Mouse (Mus musculus) right cerebral cortex, adult 18-20 months (tissue): ENCODE results near the gene Lrguk.
A peak's percentile ranks its signal among the peaks of the same experiment; 100 is the strongest.

Experiments used
- DNase-seq: peaks from one replicate; pipeline ENCODE4 v3.0.0; 2022; ENCODE audit warnings: mixed read lengths

Gene Lrguk

GRCm38 (mm10) chr6:34149066-34149465 is 119.8 kb downstream of the Lrguk start:
- no peak for DNase-seq

DNA sequence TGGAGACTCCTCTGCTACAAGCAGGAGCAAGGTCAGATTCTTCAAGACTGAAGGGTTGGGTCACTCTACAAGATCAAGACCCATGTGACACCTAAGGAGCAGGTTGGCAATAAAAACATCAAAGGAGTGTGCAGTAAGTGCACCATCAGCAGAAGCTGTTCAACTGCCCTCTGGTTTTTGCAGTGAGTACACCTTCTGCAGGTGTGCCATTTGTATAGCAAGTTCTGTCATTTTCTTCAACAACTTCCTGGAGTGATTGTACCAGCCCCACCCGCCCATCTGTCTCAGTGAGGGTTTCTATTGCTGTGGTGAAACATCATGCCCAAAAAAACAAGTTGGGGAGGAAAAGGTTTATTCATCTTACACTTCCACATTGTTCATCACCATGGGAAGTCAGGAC is 120.6 kb downstream of the Lrguk start:
- DNase-seq = no peak

- DNase-seq = no peak
Observed at GRCm38 (mm10) chr6:34153069-34154052, 124.1 kb downstream of the Lrguk start.

GRCm38 (mm10) chr6:34154202-34154601 is 125.0 kb downstream of the Lrguk start:
- peak; percentile 82 for DNase-seq

GRCm38 (mm10) chr6:34155137-34155804 is 126.0 kb downstream of the Lrguk start:
- no peak for DNase-seq

GRCm38 (mm10) chr6:34156057-34156456 is 126.8 kb downstream of the Lrguk start:
- no peak for DNase-seq

DNA sequence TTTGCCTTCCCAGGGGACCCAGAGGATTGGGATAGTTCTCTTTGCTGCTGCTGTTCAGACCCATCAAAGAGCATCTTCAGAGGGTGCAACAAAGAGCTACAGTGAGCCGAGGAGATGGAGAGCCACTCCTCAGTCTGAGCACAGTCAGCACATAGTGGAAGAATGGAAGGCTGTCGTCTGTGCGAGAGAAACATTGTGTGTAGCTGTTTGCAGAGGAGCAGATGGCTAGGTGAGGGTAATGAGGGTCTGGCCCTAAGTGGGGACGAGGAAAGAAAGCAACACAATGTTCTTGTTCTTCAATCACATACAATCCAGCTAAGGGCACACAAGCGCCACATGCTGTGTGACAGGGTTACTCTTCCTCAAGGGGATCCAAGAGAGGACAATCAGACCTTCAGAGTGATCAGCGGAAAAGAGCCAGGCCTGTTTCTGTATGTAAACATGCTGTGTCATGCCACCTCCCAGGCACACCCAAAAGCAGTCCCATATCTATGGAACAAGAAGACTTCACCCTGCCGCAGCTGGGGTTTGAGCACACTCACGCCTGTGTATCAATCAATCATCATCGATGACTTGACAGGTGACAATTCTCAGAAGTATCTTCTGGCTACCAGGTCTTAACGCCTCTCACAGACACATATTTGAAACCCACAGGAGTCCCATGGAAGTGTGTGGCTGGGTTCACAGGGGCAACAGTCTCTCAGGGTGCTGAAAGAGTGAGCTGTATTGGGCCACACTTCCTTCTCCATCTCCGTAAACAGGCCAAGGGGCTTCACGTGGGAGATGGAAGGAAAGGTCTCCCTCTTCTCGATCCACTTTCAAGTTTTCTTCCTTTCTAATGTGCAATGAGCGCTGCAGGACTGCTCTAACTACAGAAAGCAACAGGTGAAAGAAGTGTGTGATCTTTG is 127.8 kb downstream of the Lrguk start:
- no peak for DNase-seq

- no peak for DNase-seq
Observed at GRCm38 (mm10) chr6:34159998-34160815, 131.0 kb downstream of the Lrguk start.

DNA sequence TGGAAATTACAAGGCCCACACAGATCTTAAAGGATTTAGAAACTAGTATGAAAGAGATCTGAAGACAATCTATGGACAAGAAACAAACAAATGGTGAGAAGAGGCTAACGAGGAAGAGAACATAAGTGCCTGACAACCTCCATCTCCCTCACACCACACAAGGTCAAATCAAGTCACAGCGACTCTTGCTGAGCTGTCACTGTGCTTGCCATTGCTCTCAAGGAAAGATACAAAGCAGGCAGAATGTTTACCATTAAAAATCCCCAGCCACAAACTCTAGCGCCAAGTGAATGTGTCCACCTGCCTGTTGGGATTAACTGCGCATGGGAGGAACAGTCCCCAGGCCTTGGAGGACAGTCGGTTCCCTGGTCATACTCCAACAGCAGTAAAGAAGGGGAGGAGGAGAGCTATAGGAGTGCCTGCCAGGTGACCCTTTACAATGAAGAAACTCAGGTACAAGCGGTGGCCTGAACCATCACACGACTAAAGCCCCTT is 131.6 kb downstream of the Lrguk start:
- no peak for DNase-seq

GRCm38 (mm10) chr6:34161511-34161910 is 132.3 kb downstream of the Lrguk start:
- no peak for DNase-seq

- DNase-seq = no peak
Observed at GRCm38 (mm10) chr6:34162607-34163006, 133.4 kb downstream of the Lrguk start.

- no peak for DNase-seq
Observed at GRCm38 (mm10) chr6:34163014-34163413, 133.8 kb downstream of the Lrguk start.

- DNase-seq = no peak
Observed at GRCm38 (mm10) chr6:34168834-34169233, 139.6 kb downstream of the Lrguk start.

DNA sequence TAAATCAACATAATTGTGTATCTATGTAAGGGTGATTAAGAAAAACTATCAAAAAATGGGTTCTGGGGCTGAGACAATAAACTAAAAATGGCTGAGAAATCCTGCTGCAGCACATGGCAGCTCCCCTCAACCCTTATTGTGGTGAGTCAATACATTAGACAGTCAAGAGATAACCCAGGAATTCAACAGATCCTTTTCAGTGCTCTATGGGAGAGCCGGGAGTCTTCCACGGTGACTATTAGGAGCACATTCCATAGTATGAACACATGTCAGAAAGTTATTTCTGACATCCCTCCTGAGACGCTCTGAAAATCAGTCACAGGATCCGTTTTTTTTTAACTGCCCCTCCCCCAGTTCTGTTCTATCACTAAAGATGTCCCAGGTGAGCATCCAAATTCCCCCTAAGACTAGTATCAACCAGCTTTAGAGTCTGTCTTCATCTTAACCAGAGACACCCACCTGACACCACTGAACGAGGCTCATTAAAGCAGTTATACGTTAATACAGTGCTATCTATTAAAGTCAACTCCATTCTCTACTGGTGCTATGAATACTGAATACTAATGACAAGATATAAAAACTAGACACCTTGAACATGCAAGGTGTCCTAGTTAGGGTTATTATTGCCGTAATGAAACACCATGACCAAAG is 141.7 kb downstream of the Lrguk start:
- no peak for DNase-seq

DNA sequence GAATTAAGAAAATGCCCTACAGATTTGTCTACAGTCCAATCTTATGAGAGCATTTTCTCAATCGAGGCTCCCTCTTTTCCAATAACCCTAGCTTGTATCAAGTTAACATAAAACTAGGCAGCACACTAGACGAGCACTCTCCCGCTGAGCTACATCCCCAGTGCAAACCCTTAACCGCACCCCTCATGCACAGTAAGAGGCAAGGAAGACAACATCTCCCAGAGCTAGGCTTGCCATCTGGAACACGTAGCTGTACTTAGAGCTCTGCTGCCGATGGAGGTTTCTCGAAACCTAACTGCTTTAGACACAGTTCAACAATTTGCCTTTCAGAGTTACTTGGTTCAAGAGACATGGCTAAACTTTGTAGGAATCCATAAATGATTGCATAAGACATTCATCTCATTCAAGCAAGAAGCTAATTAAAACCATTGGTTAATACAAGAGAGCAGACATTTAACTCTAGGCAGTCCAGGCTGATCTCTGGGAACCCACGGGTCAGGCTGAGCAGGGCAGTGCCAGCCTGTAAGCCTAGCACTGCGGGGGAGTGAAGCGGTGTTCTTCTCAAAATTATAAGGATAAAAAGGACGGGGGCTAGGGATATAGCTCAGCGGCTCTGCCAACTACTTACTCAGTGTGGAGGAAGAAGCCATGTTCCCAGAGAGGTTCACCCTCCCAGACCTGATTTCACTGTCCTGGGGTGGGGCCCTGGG is 142.7 kb downstream of the Lrguk start:
- no peak for DNase-seq

GRCm38 (mm10) chr6:34173251-34173650 is 144.0 kb downstream of the Lrguk start:
- DNase-seq = no peak

- DNase-seq = no peak
Observed at GRCm38 (mm10) chr6:34174715-34175114, 145.5 kb downstream of the Lrguk start.

GRCm38 (mm10) chr6:34176111-34176863 is 147.0 kb downstream of the Lrguk start:
- no peak for DNase-seq

DNA sequence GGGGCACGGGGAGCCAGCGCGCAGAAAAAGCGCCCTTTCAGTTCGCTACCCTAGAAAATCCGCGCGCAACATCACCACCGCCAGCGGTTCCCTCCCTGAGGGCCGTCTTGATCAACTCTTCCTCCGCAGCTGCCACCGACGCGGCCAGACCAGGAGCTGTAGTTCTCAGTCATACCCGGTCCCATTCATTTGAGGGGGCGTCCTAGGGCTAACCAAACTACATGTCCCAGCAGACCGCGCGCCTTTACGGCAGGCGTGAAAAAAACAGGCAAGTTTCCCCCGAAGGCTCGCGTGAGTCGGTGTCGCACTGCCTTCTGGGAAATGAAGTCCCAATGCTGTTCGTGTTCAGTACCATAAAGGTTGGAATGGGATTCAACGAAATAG is 147.6 kb downstream of the Lrguk start, which contains the start of gene Slc35b4:
Gene Slc35b4 (minus strand): TSS at position 248 of the 384 bp plus-strand sequence.
- DNase-seq = peak; percentile 97

DNA sequence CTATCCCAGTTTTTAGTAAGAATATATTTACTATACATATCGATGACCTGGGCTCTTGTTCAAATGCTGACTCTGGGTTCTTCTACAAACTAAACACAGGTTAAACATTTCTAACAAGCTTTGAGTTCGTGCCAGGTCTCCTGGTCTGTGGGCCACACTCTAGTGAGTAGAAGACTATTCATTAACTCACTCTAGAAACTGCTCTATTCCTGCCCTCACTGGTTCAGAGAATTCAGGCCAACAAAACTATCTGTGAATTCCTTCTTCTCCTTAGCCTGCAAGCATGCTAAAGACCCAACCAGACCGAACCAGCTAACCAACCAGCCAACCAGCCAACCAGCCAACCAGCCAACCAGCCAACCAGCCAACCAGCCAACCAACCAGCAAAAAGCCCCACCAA is 149.8 kb downstream of the Lrguk start:
- DNase-seq = no peak
